ENCODE assay signal across 12 mouse cellular contexts in the genomic region with DNA sequence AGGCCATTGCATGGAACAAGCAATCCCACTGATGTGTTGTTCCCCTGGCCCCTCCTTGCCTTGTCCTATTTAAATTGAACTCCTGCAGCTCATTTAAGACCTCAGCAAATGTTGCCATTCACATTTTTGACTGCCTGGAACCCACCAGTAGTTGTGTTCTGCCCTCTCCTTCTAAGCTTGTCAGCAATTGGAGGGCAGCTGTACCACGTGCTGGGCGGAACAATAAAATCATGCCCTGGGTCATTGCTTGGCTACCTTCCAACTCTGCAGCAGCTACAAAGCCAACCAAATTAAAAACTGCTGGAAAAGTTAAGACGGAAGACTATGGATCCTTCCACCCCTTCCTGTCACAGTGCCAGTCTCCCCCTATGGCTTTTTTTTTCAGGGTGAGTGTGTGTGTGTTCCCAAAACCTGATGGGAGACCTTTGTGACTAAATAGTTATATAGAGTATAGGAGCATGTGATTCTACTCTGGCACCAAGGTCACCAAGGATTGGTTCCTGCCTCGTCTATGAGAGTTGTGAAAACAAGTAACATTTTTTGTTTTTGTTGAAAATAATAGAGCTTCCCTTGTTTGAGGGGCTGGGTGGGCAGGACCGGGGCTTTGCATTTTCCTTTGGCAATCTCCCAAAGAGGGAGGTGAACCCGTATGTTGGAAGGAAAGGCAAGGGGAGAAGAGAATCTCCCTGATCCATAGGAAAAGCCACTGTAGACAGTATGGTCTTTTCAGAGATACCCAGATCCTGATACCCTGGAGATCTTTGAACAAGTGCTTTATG.
DNase-seq lines count a peak whose midpoint lies in the region; ATAC-seq and TF ChIP-seq lines count a peak whose summit lies in the region.
"Had no signal": no experiment of that assay in that cellular context is flagged by ENCODE, and none has a peak within 500 bp of the region (broad histone marks: within the 10 kb centered on the region; RNA-seq: fewer than 3 reads in every experiment).

No protein-coding gene starts in this region.

- no peak for TF ChIP-seq CTCF in brain, embryonic 14.5 days (IDR thresholded peaks at IDR 0.05; ENCODE audit: borderline replicate concordance, extremely low read depth, insufficient read depth, insufficient read length)

- DNase-seq in brain, embryonic 14.5 days (ENCODE audit: low read depth), result peak; percentile 80
- peak; percentile 50 for DNase-seq in kidney, adult 18-20 months
- DNase-seq in lung, postnatal 14 days, result peak; percentile 45
- DNase-seq in right cerebral cortex, postnatal 25 days, result no peak
- DNase-seq in gastrocnemius, postnatal 10 days, result no peak
- DNase-seq: cerebellum, adult 18-20 months; right cerebral cortex, postnatal 14 days had no signal

- no peaks in the 10 kb centered on the region for H3K9me3 ChIP-seq in heart, embryonic 12.5 days (replicated peaks)
- H3K9me3 ChIP-seq in heart, embryonic 11.5 days (replicated peaks; ENCODE audit: control insufficient read depth, low read length), result no peaks in the 10 kb centered on the region

- H3K4me1 ChIP-seq in heart, embryonic 12.5 days (replicated peaks), result peaks cover 41% of the 10 kb centered on the region
- peaks cover 22% of the 10 kb centered on the region for H3K4me1 ChIP-seq in heart, embryonic 11.5 days (ENCODE audit: control insufficient read depth, insufficient read depth, low read length)

- no peak overlapping the region for H3K4me3 ChIP-seq in heart, embryonic 12.5 days
- H3K4me3 ChIP-seq in heart, embryonic 11.5 days (ENCODE audit: low read depth, low read length), result no peak overlapping the region

- no peak overlapping the region for H3K9ac ChIP-seq in heart, embryonic 12.5 days
- H3K9ac ChIP-seq in heart, embryonic 11.5 days (ENCODE audit: low read depth, low read length), result no peak overlapping the region

- no peaks in the 10 kb centered on the region for H3K27me3 ChIP-seq in heart, embryonic 12.5 days (replicated peaks)
- no peaks in the 10 kb centered on the region for H3K27me3 ChIP-seq in heart, embryonic 11.5 days (ENCODE audit: control insufficient read depth, insufficient read depth, low read length)

- ATAC-seq in heart, embryonic 12.5 days (ENCODE audit: insufficient number of reproducible peaks, low FRiP score), result no peak
- no peak for ATAC-seq in heart, embryonic 11.5 days (replicated peaks; ENCODE audit: insufficient number of reproducible peaks, low FRiP score, low TSS enrichment)
- no peak for ATAC-seq in monocyte, adult 5-6 weeks (replicated peaks; ENCODE audit: insufficient number of reproducible peaks, low FRiP score, low TSS enrichment, poor library complexity, severe bottlenecking)

- H3K36me3 ChIP-seq in heart, embryonic 12.5 days, result no peaks in the 10 kb centered on the region
- no peaks in the 10 kb centered on the region for H3K36me3 ChIP-seq in heart, embryonic 11.5 days (ENCODE audit: control insufficient read depth, insufficient read depth, low read length)
- H3K36me3 ChIP-seq: G1E had no signal

- TF ChIP-seq POLR2A in brain, embryonic 14.5 days (IDR thresholded peaks at IDR 0.05; ENCODE audit: borderline replicate concordance, extremely low read depth, insufficient read depth, insufficient read length, poor library complexity, severe bottlenecking), result no peak

- peak overlapping the region; percentile 60; the same call in 1 of the 2 replicates for H3K27ac ChIP-seq in heart, embryonic 12.5 days (ENCODE audit: poor library complexity, severe bottlenecking)
- H3K27ac ChIP-seq in heart, embryonic 11.5 days (ENCODE audit: low read depth, low read length), result no peak overlapping the region; the same call in 1 of the 2 replicates
- H3K27ac ChIP-seq: macrophage had no signal

- 52% methylated on average over 6 of the region's 6 CpGs for WGBS in heart, embryonic 12.5 days
- 53% methylated on average over 6 of the region's 6 CpGs for WGBS in heart, embryonic 11.5 days (ENCODE audit: insufficient replicate concordance)

- no peak overlapping the region for H3K4me2 ChIP-seq in heart, embryonic 12.5 days
- H3K4me2 ChIP-seq in heart, embryonic 11.5 days, result no peak overlapping the region

Comparison
In these comparisons a context has a peak if more than half of its experiments do, and no peak if none do; other contexts are left out.
1. DNase-seq: peak in brain, embryonic 14.5 days (single experiment), kidney, adult 18-20 months (single experiment) and lung, postnatal 14 days (single experiment); none in right cerebral cortex, postnatal 25 days (single experiment) and gastrocnemius, postnatal 10 days (single experiment).